Mouse (Mus musculus): ENCODE data around the gene Trim37.

GRCm38 (mm10) chr11:87234743-87235485 lies 108.0 kb downstream of the Trim37 start:
- no peak for TF ChIP-seq CTCF (IDR thresholded peaks at IDR 0.05; ENCODE audit: extremely low read depth, insufficient read depth, insufficient read length, insufficient replicate concordance)
- TF ChIP-seq POLR2A (IDR thresholded peaks at IDR 0.05; ENCODE audit: low read depth, low read length): no peak
